Mouse (Mus musculus): Measurements from ENCODE around the gene Notch1.

Notch1 gene

GRCm38 (mm10) chr2:26529221-26529805 is 12.8 kb upstream of the Notch1 start:
- DNase-seq = no peak

- DNase-seq = no peak
These were observed 10.2 kb upstream of the Notch1 start for GRCm38 (mm10) chr2:26526443-26527257.

- DNase-seq = no peak
These were observed 9.0 kb upstream of the Notch1 start for GRCm38 (mm10) chr2:26525355-26526018.

GRCm38 (mm10) chr2:26522327-26522726 is 5.9 kb upstream of the Notch1 start:
- DNase-seq = no peak

GRCm38 (mm10) chr2:26519753-26520152 is 3.3 kb upstream of the Notch1 start:
- DNase-seq = no peak

- DNase-seq = no peak
These were observed 524 bp upstream of the Notch1 start for GRCm38 (mm10) chr2:26516987-26517386.

GRCm38 (mm10) chr2:26515335-26515734 is 1.1 kb downstream of the Notch1 start:
- no peak for DNase-seq

- DNase-seq = no peak
These were observed 3.2 kb downstream of the Notch1 start for GRCm38 (mm10) chr2:26513105-26513745.

- DNase-seq = no peak
These were observed 7.8 kb downstream of the Notch1 start for GRCm38 (mm10) chr2:26508661-26509060.

GRCm38 (mm10) chr2:26507961-26508391 is 8.5 kb downstream of the Notch1 start:
- no peak for DNase-seq

- peak; percentile 40 for DNase-seq
These were observed 9.0 kb downstream of the Notch1 start for GRCm38 (mm10) chr2:26507481-26507886.

- no peak for DNase-seq
These were observed 9.7 kb downstream of the Notch1 start for GRCm38 (mm10) chr2:26506746-26507280.

- no peak for DNase-seq
These were observed 11.5 kb downstream of the Notch1 start for GRCm38 (mm10) chr2:26504772-26505480.

GRCm38 (mm10) chr2:26503661-26504575 is 12.5 kb downstream of the Notch1 start:
- peak; percentile 63 for DNase-seq

GRCm38 (mm10) chr2:26502863-26503631 is 13.4 kb downstream of the Notch1 start:
- peak; percentile 7 for DNase-seq

GRCm38 (mm10) chr2:26502299-26502862 is 14.1 kb downstream of the Notch1 start:
- peak; percentile 56 for DNase-seq

GRCm38 (mm10) chr2:26501651-26502141 is 14.8 kb downstream of the Notch1 start:
- no peak for DNase-seq

- DNase-seq = peak; percentile 47
These were observed 15.7 kb downstream of the Notch1 start for GRCm38 (mm10) chr2:26500599-26501370.

GRCm38 (mm10) chr2:26500027-26500598 is 16.4 kb downstream of the Notch1 start:
- peak; percentile 24 for DNase-seq
